Mouse (Mus musculus): ENCODE results near the gene Acsl4. TPM values are rescaled to one million over a fixed set of nuclear protein-coding genes. Genes with fewer than 3 reads are reported as not detected.

Gene Acsl4
- polyA plus RNA-seq (2015; fragmentation: Nextera tagmentation; extraction: Ambion mirVana), result 12.7 and 13.4 TPM in 2 replicates

DNA sequence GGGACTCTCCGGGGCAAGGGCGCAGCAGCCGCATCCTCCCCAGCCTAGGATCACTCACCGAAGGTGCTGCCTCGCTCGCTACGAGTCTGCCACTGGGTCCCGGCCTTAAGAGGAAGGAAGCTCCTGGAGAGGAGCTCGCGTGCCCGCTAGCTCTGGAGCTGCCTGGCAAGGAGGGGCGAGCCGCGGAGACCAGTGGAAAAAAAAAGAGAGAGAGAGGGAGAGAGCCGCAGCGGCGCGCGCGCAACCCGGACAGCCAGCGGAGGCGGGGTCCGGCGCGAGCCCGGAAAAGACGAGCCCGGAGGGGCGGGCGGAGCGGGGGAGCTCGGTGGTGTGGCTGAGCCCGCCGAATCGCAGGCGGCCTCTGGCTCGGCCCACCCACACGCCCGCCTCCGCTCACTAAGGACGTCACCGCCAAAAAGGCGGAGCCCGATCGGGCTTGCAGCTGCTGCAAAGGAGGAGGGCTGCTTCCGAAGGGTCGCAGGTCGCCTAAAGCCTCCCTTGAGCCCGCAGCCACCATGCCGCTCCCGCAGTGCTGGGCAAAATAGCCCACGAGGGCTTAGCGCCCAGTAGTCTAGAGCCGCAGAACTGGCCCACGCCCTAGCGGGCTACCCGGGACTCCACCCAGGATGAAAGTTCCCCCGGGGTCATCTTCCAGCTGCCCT is at the start of gene Acsl4:
Gene Acsl4, minus strand, starts transcription at position 289 of the 662 bp plus-strand sequence.
- WGBS (ENCODE audit: insufficient replicate concordance), result 17% methylated on average over 54 of the region's 59 CpGs
- Histone ChIP-seq H3K27ac (replicated peaks) (peak within 1 kb of the TSS; percentile 87), H3K27me3 (no peaks in the 10 kb centered on the region), H3K9ac (peak within 1 kb of the TSS; percentile 81), H3K4me3 (replicated peaks) (peak within 1 kb of the TSS; percentile 75), H3K4me2 (peak within 1 kb of the TSS; percentile 71), H3K9me3 (replicated peaks) (no peaks in the 10 kb centered on the region), H3K36me3 (replicated peaks) (no peaks in the 10 kb centered on the region), H3K4me1 (replicated peaks) (peaks cover 31% of the 10 kb centered on the region)
- ATAC-seq (ENCODE audit: insufficient read depth), result peak; percentile 98

DNA sequence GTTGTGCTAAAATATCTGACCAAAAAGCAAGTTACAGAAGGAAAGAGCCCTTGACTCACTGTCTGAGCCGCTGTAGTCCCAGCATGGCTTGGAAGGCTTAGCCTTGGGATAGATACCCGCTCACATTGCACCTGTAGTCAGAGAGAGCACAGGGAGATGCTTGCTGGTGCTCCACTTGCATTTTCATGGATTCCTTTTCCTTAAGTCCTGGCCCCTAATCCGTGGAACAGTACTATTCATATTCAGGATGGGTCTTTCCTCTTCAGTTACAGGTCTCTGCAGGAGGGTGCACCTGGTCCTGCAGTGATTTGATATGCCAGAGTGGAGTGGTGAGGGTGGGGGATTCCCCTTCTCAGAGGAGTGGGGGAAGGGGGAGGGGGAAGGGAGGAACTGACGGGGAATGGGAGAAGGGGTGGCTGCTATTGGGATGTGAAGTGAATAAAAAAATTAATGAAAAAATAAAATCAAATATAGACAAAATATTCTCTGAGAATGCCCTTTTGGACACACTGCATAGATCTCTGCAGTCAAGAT is 47.7 kb upstream of the Acsl4 start:
- 52% methylated on average over 4 of the region's 4 CpGs for WGBS (ENCODE audit: insufficient replicate concordance)
- H3K27ac ChIP-seq (replicated peaks), result no peak overlapping the region

DNA sequence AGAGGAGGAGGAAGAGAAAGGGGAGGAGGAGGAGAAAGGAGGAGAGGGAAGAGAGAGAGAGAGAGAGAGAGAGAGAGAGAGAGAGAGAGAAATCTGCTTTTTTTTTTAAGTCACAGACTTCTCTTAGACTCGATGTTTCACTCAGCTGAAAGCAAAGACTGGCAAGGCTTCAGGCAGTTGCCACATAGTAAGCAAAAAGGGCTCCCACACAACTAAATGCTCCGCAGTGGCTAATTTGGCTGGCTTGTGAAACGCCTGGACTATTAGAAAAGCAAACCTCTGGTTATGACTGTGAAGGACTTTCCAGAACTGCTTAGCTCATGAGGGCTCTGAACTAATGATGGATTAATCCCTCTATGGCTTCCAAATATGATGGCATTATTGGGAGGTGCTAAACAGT is 42.5 kb upstream of the Acsl4 start:
- Histone ChIP-seq H3K9me3 (replicated peaks) (no peaks in the 10 kb centered on the region), H3K27ac (replicated peaks) (no peak overlapping the region), H3K36me3 (replicated peaks) (no peaks in the 10 kb centered on the region), H3K4me2 (no peak overlapping the region), H3K4me3 (replicated peaks) (no peak overlapping the region), H3K4me1 (replicated peaks) (no peaks in the 10 kb centered on the region), H3K27me3 (peaks cover 4% of the 10 kb centered on the region; the same call in 1 of the 2 replicates), H3K9ac (no peak overlapping the region)
- no peak for ATAC-seq (ENCODE audit: insufficient read depth)
- 65% methylated on average over 3 of the region's 3 CpGs for WGBS (ENCODE audit: insufficient replicate concordance)

More for the DNA sequence above, 47.7 kb upstream of the Acsl4 start:
- Histone ChIP-seq H3K27me3 (peaks cover under 1% of the 10 kb centered on the region; the same call in 1 of the 2 replicates), H3K4me3 (replicated peaks) (no peak overlapping the region), H3K9me3 (replicated peaks) (no peaks in the 10 kb centered on the region), H3K9ac (no peak overlapping the region), H3K4me1 (replicated peaks) (no peaks in the 10 kb centered on the region), H3K4me2 (no peak overlapping the region), H3K36me3 (replicated peaks) (no peaks in the 10 kb centered on the region)
- no peak for ATAC-seq (ENCODE audit: insufficient read depth)

DNA sequence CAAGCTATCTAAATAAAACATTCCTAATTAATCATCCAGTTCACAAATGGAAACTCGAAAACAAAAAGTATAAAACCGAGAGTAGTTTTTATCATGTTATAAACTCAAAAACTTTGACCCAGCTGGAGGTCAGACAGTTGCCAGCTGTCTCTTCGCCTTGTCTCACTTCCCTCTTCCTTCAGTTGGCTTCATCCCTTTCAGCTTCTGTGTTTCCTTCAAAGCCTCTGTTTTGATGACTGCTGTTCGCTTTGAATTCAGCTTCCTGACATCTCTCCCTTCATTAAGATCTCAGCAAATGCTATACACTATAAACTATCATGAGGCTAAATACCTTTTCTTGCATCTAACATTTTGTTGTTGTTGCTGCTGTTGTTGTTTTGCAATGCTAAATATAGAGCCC is 36.8 kb upstream of the Acsl4 start:
- H3K4me1 ChIP-seq (replicated peaks), result no peaks in the 10 kb centered on the region
- no peaks in the 10 kb centered on the region for H3K36me3 ChIP-seq (replicated peaks)
- no peak overlapping the region for H3K4me2 ChIP-seq
- ATAC-seq (ENCODE audit: insufficient read depth), result no peak
- no peak overlapping the region for H3K4me3 ChIP-seq (replicated peaks)
- no peaks in the 10 kb centered on the region for H3K27me3 ChIP-seq
- H3K9me3 ChIP-seq (replicated peaks), result no peaks in the 10 kb centered on the region
- no peak overlapping the region for H3K27ac ChIP-seq (replicated peaks)
- no peak overlapping the region for H3K9ac ChIP-seq
- WGBS (ENCODE audit: insufficient replicate concordance), result 52% methylated on average over 4 of the region's 4 CpGs

DNA sequence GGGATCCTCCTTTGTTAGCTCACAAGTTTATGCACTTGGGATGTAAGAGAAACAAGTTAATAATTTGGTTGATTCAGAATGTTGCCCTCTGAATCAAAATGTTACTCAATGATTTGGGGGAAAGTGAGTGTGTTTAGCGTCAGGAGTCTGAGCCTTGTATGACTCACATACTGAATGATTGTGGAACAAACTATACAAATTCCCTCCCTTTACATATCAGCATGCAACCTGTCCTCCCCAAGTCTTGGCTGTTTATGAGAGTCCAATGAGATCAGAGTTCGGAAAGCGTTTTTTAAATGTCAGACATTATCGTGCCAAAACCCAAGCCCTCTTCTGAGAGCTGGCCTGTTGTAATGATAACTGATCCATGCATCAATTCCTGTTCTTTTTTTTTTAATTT is 36.3 kb upstream of the Acsl4 start:
- no peak for ATAC-seq (ENCODE audit: insufficient read depth)
- H3K4me2 ChIP-seq, result no peak overlapping the region
- H3K4me3 ChIP-seq (replicated peaks), result no peak overlapping the region
- H3K27me3 ChIP-seq, result no peaks in the 10 kb centered on the region
- no peaks in the 10 kb centered on the region for H3K36me3 ChIP-seq (replicated peaks)
- H3K9me3 ChIP-seq (replicated peaks), result no peaks in the 10 kb centered on the region
- no peak overlapping the region for H3K9ac ChIP-seq
- WGBS (ENCODE audit: insufficient replicate concordance), result 65% methylated on average over 4 of the region's 4 CpGs
- H3K27ac ChIP-seq (replicated peaks), result no peak overlapping the region
- H3K4me1 ChIP-seq (replicated peaks), result no peaks in the 10 kb centered on the region

DNA sequence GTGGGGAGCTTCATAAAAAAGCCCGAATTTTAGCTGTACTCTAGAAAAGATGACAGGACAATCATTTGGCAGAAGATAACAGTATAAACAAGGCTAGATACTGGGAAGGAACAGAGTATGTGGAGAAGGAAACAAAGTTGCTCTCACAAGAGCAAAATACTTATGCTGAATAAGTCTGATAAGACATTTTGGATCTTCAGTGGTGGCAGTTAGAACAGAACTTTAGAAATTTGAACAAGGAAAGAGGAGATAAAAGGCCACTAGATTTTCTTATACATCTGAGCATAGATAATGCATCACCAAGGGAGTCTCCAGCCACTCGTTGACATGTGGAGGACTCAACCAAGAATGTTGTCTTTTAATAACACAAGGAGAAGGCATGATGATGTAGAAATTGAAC is 23.5 kb upstream of the Acsl4 start:
- H3K36me3 ChIP-seq (replicated peaks), result no peaks in the 10 kb centered on the region
- no peak overlapping the region for H3K4me3 ChIP-seq (replicated peaks)
- 24% methylated on average over 2 of the region's 2 CpGs for WGBS (ENCODE audit: insufficient replicate concordance)
- H3K9ac ChIP-seq, result no peak overlapping the region
- no peaks in the 10 kb centered on the region for H3K9me3 ChIP-seq (replicated peaks)
- H3K4me2 ChIP-seq, result no peak overlapping the region
- no peaks in the 10 kb centered on the region for H3K27me3 ChIP-seq
- H3K27ac ChIP-seq (replicated peaks), result 0 out of 2 replicates have a peak overlapping the region, but pooled peaks have one; percentile 14
- peaks cover 5% of the 10 kb centered on the region; the same call in 1 of the 2 replicates for H3K4me1 ChIP-seq (replicated peaks)
- peak; percentile 37 for ATAC-seq (ENCODE audit: insufficient read depth)

DNA sequence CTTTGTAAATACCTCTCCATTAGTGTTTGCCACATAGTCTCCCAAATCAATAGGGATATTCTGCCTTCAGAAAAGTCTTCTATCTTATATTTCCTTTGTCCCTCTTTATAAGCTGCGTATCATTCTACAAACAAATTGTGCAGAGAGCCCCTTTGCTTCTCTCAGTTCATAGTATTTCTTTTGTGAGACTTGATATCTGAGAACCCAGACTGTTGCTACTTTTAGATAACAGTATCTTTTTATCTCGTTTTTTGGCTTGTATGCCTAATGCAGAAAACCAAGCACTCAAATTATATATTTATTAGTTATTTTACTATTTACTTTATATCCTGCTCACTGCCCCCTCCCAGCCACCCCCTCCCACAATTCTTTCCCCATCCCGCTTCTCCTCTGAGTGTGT is 19.7 kb upstream of the Acsl4 start:
- H3K4me1 ChIP-seq (replicated peaks), result peaks cover 5% of the 10 kb centered on the region; the same call in 1 of the 2 replicates
- no peak for ATAC-seq (ENCODE audit: insufficient read depth)
- no peaks in the 10 kb centered on the region for H3K27me3 ChIP-seq
- H3K4me2 ChIP-seq, result no peak overlapping the region
- no peak overlapping the region for H3K27ac ChIP-seq (replicated peaks)
- no peaks in the 10 kb centered on the region for H3K36me3 ChIP-seq (replicated peaks)
- H3K9me3 ChIP-seq (replicated peaks), result no peaks in the 10 kb centered on the region
- H3K9ac ChIP-seq, result no peak overlapping the region
- 44% methylated on average over 3 of the region's 3 CpGs for WGBS (ENCODE audit: insufficient replicate concordance)
- no peak overlapping the region for H3K4me3 ChIP-seq (replicated peaks)

DNA sequence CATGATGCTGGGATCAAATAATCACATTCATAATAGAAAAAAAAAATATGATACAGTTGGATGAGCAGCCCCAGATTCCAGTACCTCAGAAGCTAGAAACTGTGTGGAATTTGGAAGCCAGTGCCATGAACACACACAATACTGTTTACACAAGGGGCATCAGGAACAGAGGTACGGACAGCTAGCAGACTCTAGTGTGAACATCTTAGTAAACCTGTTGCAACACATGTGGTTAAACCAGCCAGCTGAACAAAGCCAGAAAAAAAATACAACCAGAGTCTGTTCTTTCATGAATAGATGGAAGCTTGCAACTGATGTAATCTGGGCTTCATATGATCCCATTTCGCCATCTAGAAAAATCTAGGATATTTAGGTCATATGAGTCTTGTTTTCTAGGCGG is 19.0 kb upstream of the Acsl4 start:
- WGBS (ENCODE audit: insufficient replicate concordance), result 70% methylated on average over 3 of the region's 3 CpGs
- peaks cover 5% of the 10 kb centered on the region; the same call in 1 of the 2 replicates for H3K4me1 ChIP-seq (replicated peaks)
- ATAC-seq (ENCODE audit: insufficient read depth), result no peak
- no peak overlapping the region for H3K4me2 ChIP-seq
- H3K27me3 ChIP-seq, result no peaks in the 10 kb centered on the region
- no peak overlapping the region for H3K27ac ChIP-seq (replicated peaks)
- no peaks in the 10 kb centered on the region for H3K36me3 ChIP-seq (replicated peaks)
- H3K9me3 ChIP-seq (replicated peaks), result no peaks in the 10 kb centered on the region
- no peak overlapping the region for H3K9ac ChIP-seq
- no peak overlapping the region for H3K4me3 ChIP-seq (replicated peaks)

DNA sequence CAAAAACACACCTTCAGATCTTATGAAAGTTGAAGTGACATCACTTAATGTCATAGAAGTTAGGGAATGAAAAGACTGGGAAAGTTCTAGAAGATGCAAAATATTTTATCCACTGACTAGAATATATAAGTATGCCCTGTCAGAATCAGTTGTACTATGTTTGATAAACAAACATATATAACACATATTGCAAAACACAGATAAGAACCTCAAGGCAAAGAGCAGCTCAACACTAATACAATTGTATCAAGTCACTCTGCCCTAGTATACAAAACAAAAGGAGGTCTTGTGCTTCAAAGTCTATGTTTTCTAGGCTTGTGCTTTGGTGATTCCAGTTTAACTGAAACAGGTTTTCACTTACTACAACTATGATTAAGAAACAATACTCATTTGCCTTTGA is 12.8 kb upstream of the Acsl4 start:
- no peaks in the 10 kb centered on the region for H3K36me3 ChIP-seq (replicated peaks)
- no peak for ATAC-seq (ENCODE audit: insufficient read depth)
- no peak overlapping the region for H3K9ac ChIP-seq
- no peak overlapping the region for H3K4me3 ChIP-seq (replicated peaks)
- no peaks in the 10 kb centered on the region for H3K9me3 ChIP-seq (replicated peaks)
- H3K27me3 ChIP-seq, result no peaks in the 10 kb centered on the region
- H3K27ac ChIP-seq (replicated peaks), result no peak overlapping the region
- H3K4me1 ChIP-seq (replicated peaks), result no peaks in the 10 kb centered on the region
- H3K4me2 ChIP-seq, result no peak overlapping the region

DNA sequence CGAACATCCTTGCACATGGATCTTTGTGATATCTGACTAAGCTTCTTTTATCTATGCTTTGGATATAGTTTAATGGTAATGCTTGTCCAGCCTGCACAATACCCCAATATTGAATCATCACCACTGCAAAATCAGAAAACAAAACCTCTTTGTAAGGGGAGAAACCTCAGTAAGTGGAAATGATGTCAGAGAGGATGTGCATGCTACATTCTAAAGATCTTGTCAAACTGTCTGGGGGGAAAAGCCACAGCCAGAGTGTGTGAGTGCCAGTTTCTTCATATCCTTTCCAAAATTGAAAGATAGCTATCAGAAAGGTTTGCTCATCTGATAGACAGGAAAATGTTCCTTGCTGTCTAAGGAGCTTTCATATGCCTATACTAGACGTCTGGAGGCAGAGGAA is 8.3 kb upstream of the Acsl4 start:
- Histone ChIP-seq H3K9ac (no peak overlapping the region), H3K36me3 (replicated peaks) (no peaks in the 10 kb centered on the region), H3K9me3 (replicated peaks) (no peaks in the 10 kb centered on the region), H3K27ac (replicated peaks) (no peak overlapping the region), H3K27me3 (no peaks in the 10 kb centered on the region), H3K4me1 (replicated peaks) (no peaks in the 10 kb centered on the region), H3K4me2 (no peak overlapping the region), H3K4me3 (replicated peaks) (no peak overlapping the region)
- WGBS (ENCODE audit: insufficient replicate concordance), result 39% methylated on average over 2 of the region's 2 CpGs
- ATAC-seq (ENCODE audit: insufficient read depth), result no peak

DNA sequence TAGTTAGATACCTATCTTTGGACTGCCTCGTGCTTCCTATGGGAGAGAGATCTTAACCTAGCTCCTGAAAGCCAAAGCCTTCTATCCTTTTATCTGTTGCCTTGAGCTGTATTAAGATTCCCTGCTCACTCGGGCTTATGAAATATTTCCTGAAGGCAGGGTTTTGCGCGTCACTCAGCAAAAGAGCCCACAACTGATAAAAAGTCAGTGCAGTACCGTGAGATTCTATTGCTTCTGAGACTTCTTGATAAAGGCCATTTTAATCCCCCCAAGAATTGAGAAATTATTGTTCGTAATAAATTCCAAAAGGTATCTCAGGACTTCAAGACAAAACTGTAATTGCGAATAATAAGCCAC is 552 bp upstream of the Acsl4 start:
- ATAC-seq (ENCODE audit: insufficient read depth), result no peak

More for the DNA sequence above, 552 bp upstream of the Acsl4 start:
- H3K27ac ChIP-seq (replicated peaks), result peak overlapping the region; percentile 87
- H3K36me3 ChIP-seq (replicated peaks), result no peaks in the 10 kb centered on the region
- peak overlapping the region; percentile 64 for H3K9ac ChIP-seq
- peak overlapping the region; percentile 71 for H3K4me2 ChIP-seq
- H3K27me3 ChIP-seq, result no peaks in the 10 kb centered on the region
- H3K4me3 ChIP-seq (replicated peaks), result peak overlapping the region; percentile 75
- peaks cover 26% of the 10 kb centered on the region for H3K4me1 ChIP-seq (replicated peaks)
- no peaks in the 10 kb centered on the region for H3K9me3 ChIP-seq (replicated peaks)
- 20% methylated on average over 7 of the region's 7 CpGs for WGBS (ENCODE audit: insufficient replicate concordance)
